Mouse (Mus musculus) embryonic stem cell, embryonic (primary cell): ENCODE results near the gene Hs6st3.

Experiments used
- CTCF ChIA-PET, 4 experiments: fragments of 300-600 bp in 2 of 4; fragments of 350-600 bp in 2 of 4; sonication (Branson Sonifier 250); formaldehyde crosslinking; loops; one replicate each; lab custom pipeline; 2022; ENCODE audit warnings: inconsistent platforms in 2 of 4; lab: Charles Lee
- POLR2A ChIA-PET, 4 experiments: fragments of 300-600 bp in 2 of 4; fragments of 350-600 bp in 2 of 4; sonication (Branson Sonifier 250); formaldehyde crosslinking; loops; one replicate each; lab custom pipeline; 2022; ENCODE audit warnings: antibody characterized with exemption in 4 of 4, inconsistent platforms in 1 of 4; lab: Charles Lee

Gene Hs6st3

DNA sequence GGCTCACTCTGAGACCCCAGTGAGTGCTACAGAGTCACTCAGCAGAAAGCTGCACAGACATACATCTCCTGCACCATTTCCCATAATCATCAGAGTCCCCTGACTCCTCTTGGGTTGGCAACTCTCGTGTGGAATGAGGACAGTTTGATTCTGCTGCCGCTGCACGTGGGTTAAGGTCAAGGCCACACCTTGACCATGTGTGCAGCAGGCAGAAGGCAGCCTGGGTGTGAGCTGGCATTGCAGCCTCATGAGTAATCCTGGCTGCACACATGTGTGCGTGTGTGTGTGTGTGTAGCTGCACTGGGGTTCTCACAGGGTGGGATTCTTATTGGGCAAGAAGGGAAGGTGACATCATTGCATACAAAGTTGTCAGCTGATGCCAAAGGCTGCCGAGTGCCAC is 677.5 kb downstream of the Hs6st3 start:
- ChIA-PET POLR2A (interaction anchor here in 1 of 4 experiments (0.5 kb wide), 1 partner anchor 257 kb away, joined by 4 read pairs; no protein-coding TSS in a partner anchor), CTCF (no interaction called here)

GRCm38 (mm10) chr14:119820562-119820961 is 682.4 kb downstream of the Hs6st3 start:
- CTCF ChIA-PET, result interaction anchor here in 2 of 4 experiments (0.6 to 1.2 kb wide), 2 partner anchors 508 to 1276 kb away, joined by 3 read pairs; no protein-coding TSS in a partner anchor
- POLR2A ChIA-PET, result no interaction called here

DNA sequence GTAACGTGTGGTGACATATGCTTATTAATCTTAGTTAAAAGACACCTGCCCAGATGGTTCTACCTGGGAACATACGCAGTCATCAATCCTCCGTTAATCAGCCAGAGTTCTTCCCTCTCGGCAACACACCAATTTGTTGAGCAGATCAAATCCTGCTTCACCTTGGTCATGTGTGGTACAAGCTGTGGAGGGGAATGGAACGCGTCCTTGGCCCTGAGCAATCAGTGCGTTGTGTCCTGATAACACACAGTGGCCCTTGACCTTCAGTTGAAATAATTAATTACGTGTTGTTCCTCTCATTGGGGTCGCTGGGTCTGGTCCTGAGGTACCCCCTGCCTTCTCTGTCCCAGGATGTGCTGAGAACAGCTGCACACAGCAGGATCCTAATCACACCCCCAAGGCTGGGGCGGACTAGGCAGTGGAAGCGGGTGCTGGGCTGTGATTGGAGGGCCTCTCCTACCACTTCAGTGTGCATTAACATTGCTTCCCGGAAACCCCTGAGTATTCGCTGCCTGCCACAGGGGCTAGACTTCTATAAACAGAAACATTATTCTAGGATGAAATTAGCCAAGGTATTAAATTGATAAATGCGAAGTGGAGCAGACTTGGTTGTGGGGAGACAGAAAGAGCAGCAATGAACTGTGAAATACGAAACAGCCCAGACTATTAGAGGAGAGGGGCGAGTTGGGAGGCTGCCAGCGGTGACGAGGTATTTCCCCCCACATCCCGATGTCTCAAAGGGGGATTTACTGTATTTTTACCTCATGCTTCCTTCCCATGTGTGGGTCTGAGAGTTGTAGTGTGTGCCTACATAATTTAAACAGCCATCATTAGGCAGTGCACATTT is 693.2 kb downstream of the Hs6st3 start:
- POLR2A ChIA-PET, result interaction anchor here in 1 of 4 experiments (2.1 kb wide), 1 partner anchor 11 kb away, joined by 5 read pairs; no protein-coding TSS in a partner anchor

GRCm38 (mm10) chr14:119832012-119832325 is 693.8 kb downstream of the Hs6st3 start:
- CTCF ChIA-PET, result no interaction called here
- POLR2A ChIA-PET, result interaction anchor here in 1 of 4 experiments (1.9 to 2.1 kb wide), 2 partner anchors 8 to 10 kb away, joined by 4 to 5 read pairs; no protein-coding TSS in a partner anchor

More for the DNA sequence above, 693.2 kb downstream of the Hs6st3 start:
- CTCF ChIA-PET, result no interaction called here

- ChIA-PET POLR2A (interaction anchor here in 1 of 4 experiments (1.0 to 2.1 kb wide), 3 partner anchors 9 to 677 kb away, joined by 4 to 8 read pairs (median 5); no protein-coding TSS in a partner anchor), CTCF (no interaction called here)
Measured at GRCm38 (mm10) chr14:119832940-119833339, 694.8 kb downstream of the Hs6st3 start.

DNA sequence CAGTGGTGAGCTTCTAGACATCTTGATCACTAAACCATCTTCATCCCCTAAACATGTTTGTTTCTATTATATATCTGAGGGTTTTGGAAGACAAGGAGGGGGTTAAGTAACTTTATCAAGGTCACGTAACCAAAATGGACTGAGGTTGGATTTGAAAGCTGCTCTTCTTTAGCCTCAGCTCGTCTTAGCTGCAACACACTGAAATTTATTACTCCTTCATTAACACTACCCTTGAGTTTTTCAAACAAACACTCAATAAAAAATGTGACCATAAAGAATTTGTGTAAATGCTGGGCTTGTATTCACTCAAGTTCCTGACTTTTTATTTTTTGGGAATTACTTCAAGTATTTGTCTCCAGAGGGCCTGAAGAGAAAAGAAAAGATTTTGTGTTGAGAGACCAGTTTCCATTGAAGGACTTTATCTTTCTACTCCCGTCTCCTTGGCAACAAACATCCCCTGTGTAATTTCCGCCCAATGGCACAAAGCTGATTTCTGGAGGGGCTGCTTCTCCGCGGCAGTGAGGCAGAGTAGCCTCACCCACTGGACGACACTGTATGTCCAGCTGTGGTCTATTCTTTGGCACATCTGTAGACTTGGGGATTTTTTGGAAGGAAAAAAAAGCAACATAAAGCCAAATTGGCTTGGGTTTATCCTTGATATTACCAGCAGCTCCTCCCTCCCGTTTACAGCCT is 696.0 kb downstream of the Hs6st3 start:
- POLR2A ChIA-PET, result interaction anchor here in 1 of 4 experiments (1.0 kb wide), 1 partner anchor 678 kb away, joined by 8 read pairs; no protein-coding TSS in a partner anchor
- CTCF ChIA-PET, result interaction anchor here in 1 of 4 experiments (0.7 kb wide), 2 partner anchors 9 to 147 kb away, joined by 3 to 4 read pairs; no protein-coding TSS in a partner anchor

GRCm38 (mm10) chr14:119836051-119836450 is 697.9 kb downstream of the Hs6st3 start:
- POLR2A ChIA-PET, result no interaction called here
- CTCF ChIA-PET, result no interaction called here

DNA sequence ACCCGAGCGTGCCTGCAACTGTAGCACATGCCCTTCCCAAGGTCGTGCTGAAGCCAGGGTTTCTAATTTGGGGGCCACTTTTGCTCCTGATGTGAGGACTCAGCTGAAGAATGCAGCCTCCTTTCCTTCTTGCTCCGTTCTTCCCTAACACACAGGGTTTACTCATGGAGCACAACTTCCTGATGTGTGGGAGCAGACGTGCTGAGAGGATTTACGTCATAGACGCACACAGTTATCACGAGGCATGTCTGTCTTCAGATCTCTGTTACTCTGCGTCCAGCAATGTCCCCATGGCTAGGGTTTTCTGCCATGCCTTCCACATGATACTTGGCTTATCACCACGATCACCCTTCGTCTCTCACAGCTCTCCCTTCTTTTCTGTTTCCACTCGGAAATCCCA is 709.4 kb downstream of the Hs6st3 start:
- POLR2A ChIA-PET, result no interaction called here
- CTCF ChIA-PET, result no interaction called here

DNA sequence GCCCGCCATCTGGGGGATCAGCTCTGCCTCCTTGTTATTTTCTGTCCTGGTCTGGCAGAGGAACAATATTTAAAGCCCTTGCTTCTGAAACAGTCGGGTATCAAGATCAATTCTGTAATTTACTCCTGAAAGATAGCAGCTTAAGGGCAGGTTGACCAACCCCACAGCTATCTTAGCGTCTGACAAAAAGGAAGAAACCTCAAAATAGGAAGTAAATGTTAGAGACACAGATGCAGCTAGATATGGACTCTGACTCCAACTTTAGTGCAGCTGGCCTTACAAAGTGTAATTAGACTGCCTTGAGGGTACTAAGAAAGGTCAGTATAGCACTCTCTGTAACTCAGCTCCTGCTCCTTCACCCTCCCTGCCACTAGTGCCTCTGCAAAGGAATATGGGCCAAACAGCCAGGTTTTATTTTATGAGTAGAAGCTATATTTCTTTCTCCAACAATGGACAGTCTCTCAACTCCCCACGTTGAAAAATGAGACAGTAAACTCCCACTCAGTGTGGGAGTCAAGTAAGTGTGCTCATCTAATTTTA is 710.7 kb downstream of the Hs6st3 start:
- POLR2A ChIA-PET, result no interaction called here
- CTCF ChIA-PET, result no interaction called here

DNA sequence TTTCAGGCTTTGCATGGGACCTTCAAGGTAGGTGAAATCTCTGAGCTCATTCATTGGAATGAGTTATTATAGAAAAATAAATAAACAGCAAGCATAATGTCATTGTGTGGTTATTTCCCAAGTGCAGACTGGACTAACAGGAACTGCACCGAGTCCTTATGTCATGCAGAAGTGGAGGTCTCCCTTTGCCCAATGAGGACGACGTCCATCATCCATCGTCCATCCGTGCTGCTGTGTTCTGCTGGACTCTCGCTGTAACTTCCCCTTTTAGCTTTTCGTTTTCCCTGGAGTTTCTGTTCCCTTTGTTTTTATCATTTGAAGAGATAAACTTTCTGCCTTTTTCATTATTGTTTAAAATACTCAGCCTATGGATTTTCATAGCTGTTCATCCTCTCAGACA is 711.2 kb downstream of the Hs6st3 start:
- POLR2A ChIA-PET, result no interaction called here
- CTCF ChIA-PET, result no interaction called here

GRCm38 (mm10) chr14:119852139-119852538 is 714.0 kb downstream of the Hs6st3 start:
- ChIA-PET CTCF (interaction anchor here in 2 of 4 experiments (0.6 to 1.3 kb wide), 3 partner anchors 47 to 728 kb away, joined by 3 read pairs; no protein-coding TSS in a partner anchor), POLR2A (no interaction called here)

DNA sequence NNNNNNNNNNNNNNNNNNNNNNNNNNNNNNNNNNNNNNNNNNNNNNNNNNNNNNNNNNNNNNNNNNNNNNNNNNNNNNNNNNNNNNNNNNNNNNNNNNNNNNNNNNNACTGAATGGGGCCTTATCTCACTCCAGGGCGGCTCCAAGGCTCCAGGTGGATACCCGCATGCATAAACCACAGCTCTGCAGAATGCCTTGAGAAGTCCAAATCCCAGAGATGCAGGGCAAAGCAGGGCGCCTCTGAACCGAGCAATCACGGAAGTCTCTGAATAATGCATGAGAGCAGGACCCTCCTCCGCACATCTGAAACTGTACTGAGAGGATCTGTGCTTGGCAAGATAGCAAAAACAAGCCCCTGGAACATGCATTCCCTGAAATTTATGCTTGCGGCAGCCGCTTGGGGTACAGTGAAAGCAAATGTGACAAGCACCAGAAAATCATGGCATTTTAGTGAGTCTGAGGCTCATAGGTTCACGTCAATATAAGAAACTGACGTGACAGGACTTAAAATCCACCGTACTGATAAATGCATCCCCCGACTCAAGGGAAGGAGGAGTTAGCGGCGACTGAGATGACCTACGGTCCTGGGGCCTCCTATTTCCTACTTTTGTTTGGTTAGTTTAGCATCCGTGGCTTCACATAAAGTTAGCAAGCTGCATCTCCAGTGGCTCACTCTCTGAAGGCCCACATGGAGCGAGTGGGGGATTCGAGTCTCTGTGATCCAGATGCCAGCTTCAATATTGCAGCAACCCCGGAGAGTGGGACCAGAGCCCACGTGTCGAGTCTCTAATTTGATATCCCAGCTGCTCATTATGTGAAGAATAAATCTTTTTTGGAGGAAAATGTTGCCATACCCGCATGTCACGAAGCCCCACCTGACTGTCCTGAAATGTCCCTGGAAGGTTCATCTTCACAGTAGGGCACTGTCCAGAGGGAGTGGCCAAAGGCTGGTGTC is 719.5 kb downstream of the Hs6st3 start:
- ChIA-PET CTCF (interaction anchor here in 2 of 4 experiments (0.6 to 1.1 kb wide), 3 partner anchors 146 to 230 kb away, joined by 3 to 7 read pairs (median 5); no protein-coding TSS in a partner anchor), POLR2A (no interaction called here)

GRCm38 (mm10) chr14:119873617-119874016 is 735.5 kb downstream of the Hs6st3 start:
- POLR2A ChIA-PET, result no interaction called here
- CTCF ChIA-PET, result no interaction called here

DNA sequence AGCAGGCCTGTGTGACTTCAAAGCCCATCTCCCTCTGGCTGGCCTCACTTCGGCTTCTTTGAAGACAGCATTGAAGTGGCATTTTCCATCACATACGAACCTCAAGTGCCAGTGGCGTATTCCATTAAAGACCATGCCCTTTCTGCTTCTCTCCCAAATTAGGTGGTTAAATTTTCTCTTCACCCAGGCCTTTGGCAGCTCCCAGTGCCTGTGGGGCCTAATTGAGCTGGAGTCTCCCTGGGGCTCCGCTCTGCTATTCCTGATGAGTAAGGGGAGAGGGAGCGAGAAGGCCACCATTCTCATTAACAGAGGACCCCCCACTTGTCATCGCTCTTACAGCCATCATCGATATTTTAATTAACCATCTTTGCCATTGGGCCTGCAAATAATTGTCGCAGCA is 754.8 kb downstream of the Hs6st3 start:
- CTCF ChIA-PET, result no interaction called here
- POLR2A ChIA-PET, result interaction anchor here in 1 of 4 experiments (0.6 kb wide), 1 partner anchor 48 kb away, joined by 4 read pairs; no protein-coding TSS in a partner anchor

DNA sequence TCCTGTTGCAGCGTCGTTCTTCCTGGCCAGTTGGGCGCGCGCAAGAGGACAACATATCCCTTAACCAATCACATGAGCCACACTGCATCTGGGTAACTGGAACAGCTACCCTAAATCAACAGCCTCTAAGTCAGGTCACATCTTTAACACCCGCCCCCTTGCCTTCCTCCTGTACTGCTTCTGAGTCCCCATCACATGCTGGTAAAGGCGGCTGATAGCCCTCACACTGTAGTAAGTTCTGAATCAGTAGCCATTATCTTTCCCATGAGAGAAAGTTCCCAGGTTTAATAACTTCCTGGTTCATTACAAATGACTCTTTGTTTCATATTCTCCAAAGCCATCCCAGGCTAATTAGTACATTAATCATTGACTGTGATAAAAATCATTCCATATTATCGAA is 757.0 kb downstream of the Hs6st3 start:
- ChIA-PET CTCF (no interaction called here), POLR2A (no interaction called here)

- ChIA-PET POLR2A (no interaction called here), CTCF (no interaction called here)
Measured at GRCm38 (mm10) chr14:119895765-119896465, 757.8 kb downstream of the Hs6st3 start.

GRCm38 (mm10) chr14:119902486-119902885 is 764.3 kb downstream of the Hs6st3 start:
- CTCF ChIA-PET, result no interaction called here

More at GRCm38 (mm10) chr14:119902486-119902885, 764.3 kb downstream of the Hs6st3 start:
- POLR2A ChIA-PET, result no interaction called here
